Mouse (Mus musculus) intestine, embryonic 14.5 days (tissue): ENCODE measurements at regions not wholly inside any gene's neighbourhood (a gene's known extent, or its start where the extent isn't known, plus 50 kb on each side); places are given as distances from the start of the nearest gene placed in this dataset.
A peak's percentile ranks its signal among the peaks of the same experiment; 100 is the strongest.

Experiments
- ATAC-seq: fragments of 200-750 bp; cut with Nextera tagmentation; replicated peaks from 2 replicates; pipeline ENCODE4 v1.8.0; 2017; ENCODE audit warnings: low read depth, moderate number of reproducible peaks, moderate TSS enrichment, moderate library complexity; ENCODE audit not compliant: low FRiP score, low TSS enrichment
- DNase-seq: peaks from one replicate; pipeline ENCODE4 v3.0.0-alpha.2; 2018; ENCODE audit warnings: low spot score
- H3K27ac ChIP-seq: fragments of 300-500 bp; sonication (generic); 2 replicates; pipeline ENCODE4 v1.5.1; 2014; ENCODE audit warnings: low read depth, mild to moderate bottlenecking, control low read depth
- H3K27me3 ChIP-seq: fragments of 300-500 bp; sonication (generic); replicated peaks from 2 replicates; pipeline ENCODE4 v1.6.1; 2014; ENCODE audit warnings: low read length, control low read depth; ENCODE audit not compliant: control insufficient read depth, insufficient read depth
- H3K36me3 ChIP-seq: fragments of 300-500 bp; sonication (generic); 2 replicates; pipeline ENCODE4 v1.6.1; 2014; ENCODE audit warnings: low read length, control low read depth; ENCODE audit not compliant: control insufficient read depth, insufficient read depth
- H3K4me1 ChIP-seq: fragments of 300-500 bp; sonication (generic); replicated peaks from 2 replicates; pipeline ENCODE4 v1.6.1; 2014; ENCODE audit warnings: low read length, control low read depth, mixed read lengths; ENCODE audit not compliant: control insufficient read depth, insufficient read depth
- H3K4me2 ChIP-seq: fragments of 300-500 bp; sonication (generic); 2 replicates; pipeline ENCODE4 v1.6.1; 2014; ENCODE audit warnings: low read length
- H3K4me3 ChIP-seq: fragments of 300-500 bp; sonication (generic); 2 replicates; pipeline ENCODE4 v1.5.1; 2014; ENCODE audit warnings: low read depth, low read length, control low read depth, mixed read lengths
- H3K9ac ChIP-seq: fragments of 300-500 bp; sonication (generic); 2 replicates; pipeline ENCODE4 v1.6.1; 2014; ENCODE audit warnings: mild to moderate bottlenecking, low read length
- H3K9me3 ChIP-seq: fragments of 300-500 bp; sonication (generic); 2 replicates; pipeline ENCODE4 v1.6.1; 2016; ENCODE audit warnings: low read length, control low read depth; ENCODE audit not compliant: control insufficient read depth
- WGBS: fragments of 180-500 bp; shearing (Covaris S2); extraction: QIAGEN DNeasy Blood & Tissue Kit; methylation state at CpG from one replicate; pipeline ENCODE4 v1.1.7; 2014; 5-methylcytosine and 5-hydroxymethylcytosine counted together

GRCm38 (mm10) chr15:67320292-67320691 is 819.6 kb upstream of the Lrrc6 start:
- ATAC-seq: no peak

GRCm38 (mm10) chr15:67315202-67315601 is 814.5 kb upstream of the Lrrc6 start:
- H3K9me3 ChIP-seq: no peaks in the 10 kb centered on the region
- no peak for ATAC-seq
- no peaks in the 10 kb centered on the region for H3K4me1 ChIP-seq
- DNase-seq: no peak
- no peaks in the 10 kb centered on the region for H3K36me3 ChIP-seq
- H3K27me3 ChIP-seq: no peaks in the 10 kb centered on the region
- no peak overlapping the region for H3K4me2 ChIP-seq
- H3K4me3 ChIP-seq: no peak overlapping the region
- no peak overlapping the region for H3K9ac ChIP-seq
- H3K27ac ChIP-seq: no peak overlapping the region
- 95% methylated on average over 1 of the region's 1 CpGs for WGBS

More at GRCm38 (mm10) chr15:67320292-67320691, 819.6 kb upstream of the Lrrc6 start:
- no peak overlapping the region for H3K4me2 ChIP-seq
- no peak overlapping the region for H3K27ac ChIP-seq
- no peaks in the 10 kb centered on the region for H3K4me1 ChIP-seq
- H3K9ac ChIP-seq: no peak overlapping the region
- no peaks in the 10 kb centered on the region for H3K9me3 ChIP-seq
- H3K27me3 ChIP-seq: no peaks in the 10 kb centered on the region
- DNase-seq: no peak
- no peak overlapping the region for H3K4me3 ChIP-seq
- H3K36me3 ChIP-seq: no peaks in the 10 kb centered on the region
- 64% methylated on average over 2 of the region's 2 CpGs for WGBS

- no peaks in the 10 kb centered on the region for H3K36me3 ChIP-seq
- H3K4me2 ChIP-seq: no peak overlapping the region
- H3K27ac ChIP-seq: no peak overlapping the region
- H3K4me3 ChIP-seq: no peak overlapping the region
- no peak for DNase-seq
- no peaks in the 10 kb centered on the region for H3K4me1 ChIP-seq
- no peaks in the 10 kb centered on the region for H3K9me3 ChIP-seq
- no peaks in the 10 kb centered on the region for H3K27me3 ChIP-seq
- ATAC-seq: no peak
- no peak overlapping the region for H3K9ac ChIP-seq
These were observed 812.9 kb upstream of the Lrrc6 start for GRCm38 (mm10) chr15:67313648-67314047.

GRCm38 (mm10) chr15:67305681-67306080 is 805.0 kb upstream of the Lrrc6 start:
- no peak overlapping the region for H3K9ac ChIP-seq
- no peak overlapping the region for H3K4me2 ChIP-seq
- no peaks in the 10 kb centered on the region for H3K36me3 ChIP-seq
- H3K27ac ChIP-seq: no peak overlapping the region
- H3K27me3 ChIP-seq: no peaks in the 10 kb centered on the region
- no peak for ATAC-seq
- no peaks in the 10 kb centered on the region for H3K9me3 ChIP-seq
- no peak overlapping the region for H3K4me3 ChIP-seq
- 66% methylated on average over 1 of the region's 1 CpGs for WGBS
- DNase-seq: no peak
- H3K4me1 ChIP-seq: peaks cover 10% of the 10 kb centered on the region

GRCm38 (mm10) chr15:67303804-67304203 is 803.1 kb upstream of the Lrrc6 start:
- Histone ChIP-seq H3K9ac (no peak overlapping the region), H3K9me3 (no peaks in the 10 kb centered on the region), H3K4me1 (peaks cover 10% of the 10 kb centered on the region), H3K36me3 (no peaks in the 10 kb centered on the region), H3K4me2 (no peak overlapping the region), H3K4me3 (no peak overlapping the region), H3K27ac (no peak overlapping the region), H3K27me3 (no peaks in the 10 kb centered on the region)
- DNase-seq (no peak), ATAC-seq (no peak)
- 84% methylated on average over 1 of the region's 1 CpGs for WGBS

- Histone ChIP-seq H3K4me3 (no peak overlapping the region), H3K4me2 (no peak overlapping the region), H3K27ac (0 out of 2 replicates have a peak overlapping the region, but pooled peaks have one; percentile 3), H3K4me1 (peaks cover 10% of the 10 kb centered on the region), H3K9me3 (no peaks in the 10 kb centered on the region), H3K9ac (no peak overlapping the region), H3K36me3 (no peaks in the 10 kb centered on the region), H3K27me3 (no peaks in the 10 kb centered on the region)
- ATAC-seq (peak; percentile 40; the same call in 1 of the 2 replicates), DNase-seq (no peak)
- WGBS: 50% methylated on average over 6 of the region's 6 CpGs
These were observed 801.2 kb upstream of the Lrrc6 start for GRCm38 (mm10) chr15:67301871-67302363.

- H3K4me1 ChIP-seq: peaks cover 10% of the 10 kb centered on the region
- ATAC-seq (0 out of 2 replicates have a peak, but pooled peaks have one; percentile 64), DNase-seq (no peak)
- 27% methylated on average over 4 of the region's 4 CpGs for WGBS
- H3K4me3 ChIP-seq: no peak overlapping the region
- no peak overlapping the region for H3K9ac ChIP-seq
- no peak overlapping the region for H3K27ac ChIP-seq
- H3K4me2 ChIP-seq: no peak overlapping the region
- no peaks in the 10 kb centered on the region for H3K9me3 ChIP-seq
- no peaks in the 10 kb centered on the region for H3K27me3 ChIP-seq
- no peaks in the 10 kb centered on the region for H3K36me3 ChIP-seq
These were observed 800.3 kb upstream of the Lrrc6 start for GRCm38 (mm10) chr15:67301024-67301423.

GRCm38 (mm10) chr15:67294797-67295196 is 794.1 kb upstream of the Lrrc6 start:
- WGBS: 95% methylated on average over 1 of the region's 1 CpGs
- Histone ChIP-seq H3K27ac (no peak overlapping the region), H3K4me1 (no peaks in the 10 kb centered on the region), H3K36me3 (no peaks in the 10 kb centered on the region), H3K4me2 (no peak overlapping the region), H3K9ac (no peak overlapping the region), H3K9me3 (no peaks in the 10 kb centered on the region), H3K4me3 (no peak overlapping the region), H3K27me3 (no peaks in the 10 kb centered on the region)
- ATAC-seq (no peak), DNase-seq (no peak)

GRCm38 (mm10) chr15:67289749-67290148 is 789.0 kb upstream of the Lrrc6 start:
- no peak for ATAC-seq
- Histone ChIP-seq H3K27me3 (no peaks in the 10 kb centered on the region), H3K9ac (no peak overlapping the region), H3K27ac (no peak overlapping the region), H3K36me3 (no peaks in the 10 kb centered on the region), H3K4me3 (no peak overlapping the region), H3K4me1 (no peaks in the 10 kb centered on the region), H3K4me2 (no peak overlapping the region), H3K9me3 (no peaks in the 10 kb centered on the region)
- DNase-seq: no peak
- WGBS: 67% methylated on average over 4 of the region's 4 CpGs
